Comparison of ENCODE assay signal across 8 mouse cellular contexts in the genomic region with DNA sequence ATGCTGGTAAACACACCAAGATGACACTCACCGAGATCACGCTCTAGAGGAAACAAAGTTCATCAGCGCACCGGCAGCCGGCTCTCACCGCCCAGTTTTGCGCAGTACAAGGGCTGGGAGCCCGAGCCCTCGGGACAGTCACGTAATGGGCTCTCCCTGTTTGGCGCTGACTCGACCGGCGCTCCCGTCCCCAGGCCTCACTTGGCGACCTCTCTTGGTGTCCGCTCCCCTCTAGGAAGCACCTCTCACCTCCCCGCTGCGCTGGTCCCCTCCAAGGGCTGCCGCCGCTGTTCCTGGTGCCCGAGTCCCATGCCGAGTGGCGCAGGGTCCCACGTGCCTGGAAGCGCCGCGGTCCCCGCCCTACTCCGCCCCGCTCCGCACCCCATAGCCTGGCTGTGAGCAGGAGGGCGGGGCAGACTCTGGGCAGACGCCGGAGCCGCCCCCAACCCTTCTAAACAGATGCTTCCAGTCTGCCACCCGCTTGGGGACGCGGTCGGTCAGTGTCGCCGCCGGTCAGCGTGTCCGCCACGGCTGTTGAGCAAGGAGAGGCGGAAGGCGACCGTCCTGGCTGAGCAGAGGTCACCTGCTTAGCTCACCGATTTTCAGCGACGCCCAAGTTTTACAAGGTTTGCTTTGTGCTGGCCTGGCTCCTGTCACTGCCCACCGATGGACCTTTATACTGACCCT. TPM values are rescaled to one million over a fixed set of nuclear protein-coding genes. Genes with fewer than 3 reads are reported as not detected.
DNase-seq lines count a peak whose midpoint lies in the region; ATAC-seq and TF ChIP-seq lines count a peak whose summit lies in the region.

No protein-coding gene starts in this region.

- no peak overlapping the region for H3K27ac ChIP-seq in bone marrow macrophage, adult 2 months (ENCODE audit: insufficient read depth, low read depth, low read length)
- H3K27ac ChIP-seq in hindbrain, embryonic 16.5 days (ENCODE audit: low read depth, low read length) = no peak overlapping the region
- H3K27ac ChIP-seq in limb, embryonic 12.5 days = no peak overlapping the region
- H3K27ac ChIP-seq in midbrain, embryonic 12.5 days (replicated peaks) = no peak overlapping the region

- peak overlapping the region; percentile 88 for H3K4me3 ChIP-seq in bone marrow macrophage, adult 2 months (ENCODE audit: insufficient read depth, low read length)
- H3K4me3 ChIP-seq in hindbrain, embryonic 16.5 days (ENCODE audit: low read length) = peak overlapping the region; percentile 53
- H3K4me3 ChIP-seq in limb, embryonic 12.5 days (replicated peaks) = peak overlapping the region; percentile 56
- peak overlapping the region; percentile 54 for H3K4me3 ChIP-seq in midbrain, embryonic 12.5 days

- peak; percentile 51 for DNase-seq in ES-CJ7 (ENCODE audit: low read depth, low spot score)
- peak; percentile 69 to 83 for DNase-seq in gastrocnemius, adult 8-10 months (ENCODE audit: low spot score in 2 of 2)
- peak; percentile 12 for DNase-seq in spleen, adult 12 weeks (ENCODE audit: low spot score)
- no peak for DNase-seq in cerebellum, adult 9-10 months

- TF ChIP-seq CTCF in bone marrow macrophage, adult 2 months (IDR thresholded peaks at IDR 0.05; ENCODE audit: low read depth, low read length) = no peak

- no peaks in the 10 kb centered on the region for H3K36me3 ChIP-seq in hindbrain, embryonic 16.5 days (ENCODE audit: control insufficient read depth, insufficient read depth, low read length)
- no peaks in the 10 kb centered on the region for H3K36me3 ChIP-seq in limb, embryonic 12.5 days
- no peaks in the 10 kb centered on the region for H3K36me3 ChIP-seq in midbrain, embryonic 12.5 days

- H3K9me3 ChIP-seq in hindbrain, embryonic 16.5 days (ENCODE audit: control insufficient read depth, low read length) = no peaks in the 10 kb centered on the region
- no peaks in the 10 kb centered on the region for H3K9me3 ChIP-seq in limb, embryonic 12.5 days
- no peaks in the 10 kb centered on the region for H3K9me3 ChIP-seq in midbrain, embryonic 12.5 days

- peak overlapping the region; percentile 66 for H3K9ac ChIP-seq in hindbrain, embryonic 16.5 days (ENCODE audit: low read depth, low read length)
- peak overlapping the region; percentile 52 for H3K9ac ChIP-seq in limb, embryonic 12.5 days (replicated peaks)
- peak overlapping the region; percentile 37 for H3K9ac ChIP-seq in midbrain, embryonic 12.5 days (replicated peaks)

- H3K27me3 ChIP-seq in hindbrain, embryonic 16.5 days (replicated peaks; ENCODE audit: control insufficient read depth, insufficient read depth, low read length) = peaks cover 35% of the 10 kb centered on the region
- H3K27me3 ChIP-seq in limb, embryonic 12.5 days = peaks cover 64% of the 10 kb centered on the region
- H3K27me3 ChIP-seq in midbrain, embryonic 12.5 days = peaks cover 73% of the 10 kb centered on the region

- H3K4me2 ChIP-seq in hindbrain, embryonic 16.5 days (ENCODE audit: low read length) = peak overlapping the region; percentile 92
- H3K4me2 ChIP-seq in limb, embryonic 12.5 days = peak overlapping the region; percentile 97
- H3K4me2 ChIP-seq in midbrain, embryonic 12.5 days (replicated peaks) = peak overlapping the region; percentile 99

- no peak for TF ChIP-seq POLR2A in bone marrow macrophage, adult 2 months (IDR thresholded peaks at IDR 0.05; ENCODE audit: borderline replicate concordance, low read depth, low read length)

- under 1% methylated on average over 53 of the region's 53 CpGs for WGBS in hindbrain, embryonic 16.5 days
- under 1% methylated on average over 53 of the region's 53 CpGs for WGBS in limb, embryonic 12.5 days
- WGBS in midbrain, embryonic 12.5 days = 0% methylated on average over 53 of the region's 53 CpGs

- H3K4me1 ChIP-seq in bone marrow macrophage, adult 2 months (ENCODE audit: control insufficient read depth, insufficient read depth, low read length) = peaks cover 33% of the 10 kb centered on the region
- peaks cover 7% of the 10 kb centered on the region for H3K4me1 ChIP-seq in hindbrain, embryonic 16.5 days (ENCODE audit: control insufficient read depth, insufficient read depth, low read depth, low read length)
- peaks cover 29% of the 10 kb centered on the region for H3K4me1 ChIP-seq in limb, embryonic 12.5 days (replicated peaks)
- H3K4me1 ChIP-seq in midbrain, embryonic 12.5 days = peaks cover 10% of the 10 kb centered on the region

- ATAC-seq in hindbrain, embryonic 16.5 days = peak; percentile 86
- ATAC-seq in limb, embryonic 12.5 days (ENCODE audit: insufficient number of reproducible peaks, insufficient read depth, low FRiP score, low TSS enrichment, low read depth) = peak; percentile 86
- peak; percentile 92 for ATAC-seq in midbrain, embryonic 12.5 days (ENCODE audit: low FRiP score, low read depth)

RNA-seq across cellular contexts. Expression of gene P2ry2, which starts 0.8 kb away (rescaled TPM):
- 4.8 and 5.2 TPM in 2 replicates for polyA plus RNA-seq in bone marrow macrophage, adult 2 months (2012; ENCODE audit: insufficient read depth, insufficient read length, missing spikeins)
- 10 to 100 TPM; 25.4 to 36.1 (median 33.0) TPM for total RNA-seq in gastrocnemius, adult 8-10 months (2022)
- 0.32 and 0.64 TPM in 2 replicates for polyA plus RNA-seq in hindbrain, embryonic 16.5 days (2015; fragmentation: Nextera tagmentation; extraction: Ambion mirVana)
- 0.76 and 1.1 TPM in 2 replicates for polyA plus RNA-seq in limb, embryonic 12.5 days (2016; fragmentation: Nextera tagmentation; extraction: Ambion mirVana)
- 0.32 TPM in 1 of 2 replicates, not detected in the other for polyA plus RNA-seq in midbrain, embryonic 12.5 days (2016; fragmentation: Nextera tagmentation; extraction: Ambion mirVana)

RNA-seq across cellular contexts. Expression of gene P2ry6, which starts 37.4 kb away (rescaled TPM):
- 387 and 402 TPM in 2 replicates for polyA plus RNA-seq in bone marrow macrophage, adult 2 months (2012; ENCODE audit: insufficient read depth, insufficient read length, missing spikeins)
- 1 to 10 TPM in 2 of 4 experiments, under 1 TPM in 2; 0.53 to 1.2 (median 0.94) TPM for total RNA-seq in gastrocnemius, adult 8-10 months (2022)
- polyA plus RNA-seq in hindbrain, embryonic 16.5 days (2015; fragmentation: Nextera tagmentation; extraction: Ambion mirVana) = 2.7 and 4.8 TPM in 2 replicates
- 2.0 and 3.0 TPM in 2 replicates for polyA plus RNA-seq in limb, embryonic 12.5 days (2016; fragmentation: Nextera tagmentation; extraction: Ambion mirVana)
- 2.2 and 3.0 TPM in 2 replicates for polyA plus RNA-seq in midbrain, embryonic 12.5 days (2016; fragmentation: Nextera tagmentation; extraction: Ambion mirVana)

Comparison
In these comparisons a context has a peak if more than half of its experiments do, and no peak if none do; other contexts are left out.
1. RNA of gene P2ry6, which starts 37.4 kb away (polyA plus RNA-seq): 387 to 402 TPM in bone marrow macrophage, adult 2 months; 2.2 to 3.0 TPM in midbrain, embryonic 12.5 days, 2.7 to 4.8 TPM in hindbrain, embryonic 16.5 days and 2.0 to 3.0 TPM in limb, embryonic 12.5 days; every median in the first group is over 10 times any median in the second.
2. Peak in every context shown above with its lines, with median percentiles within 50 percentile points of each other: H3K4me3 ChIP-seq, ATAC-seq, H3K4me2 ChIP-seq and H3K9ac ChIP-seq.